Mouse (Mus musculus) urinary bladder, postnatal 14 days (tissue): Measurements from ENCODE around the gene Maml3.

ENCODE experiments used
- DNase-seq: peaks from one replicate; pipeline ENCODE4 v3.0.0; 2021; ENCODE audit warnings: low spot score

Maml3 gene

GRCm38 (mm10) chr3:51821551-51821950 lies 283.3 kb downstream of the Maml3 start:
- DNase-seq = no peak

DNA sequence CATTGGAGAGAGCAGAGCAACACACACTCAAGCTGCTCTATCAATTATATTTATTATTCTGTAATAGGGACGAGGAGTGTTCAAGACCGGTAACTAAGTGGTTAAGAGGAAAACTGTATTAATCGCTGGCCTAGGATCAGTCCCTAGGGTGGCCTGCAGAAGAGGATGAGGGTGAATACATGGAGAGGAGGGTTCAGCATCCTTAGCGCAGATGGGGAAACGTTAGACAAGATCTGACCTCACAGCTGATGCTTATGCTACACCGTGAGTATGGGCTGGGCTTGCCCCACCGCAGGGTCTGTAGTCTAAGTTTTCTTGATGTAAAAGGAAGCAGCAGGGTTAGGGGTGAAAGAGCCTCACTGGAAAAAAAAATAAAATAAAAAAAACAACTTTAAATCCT lies 285.8 kb downstream of the Maml3 start:
- no peak for DNase-seq

DNA sequence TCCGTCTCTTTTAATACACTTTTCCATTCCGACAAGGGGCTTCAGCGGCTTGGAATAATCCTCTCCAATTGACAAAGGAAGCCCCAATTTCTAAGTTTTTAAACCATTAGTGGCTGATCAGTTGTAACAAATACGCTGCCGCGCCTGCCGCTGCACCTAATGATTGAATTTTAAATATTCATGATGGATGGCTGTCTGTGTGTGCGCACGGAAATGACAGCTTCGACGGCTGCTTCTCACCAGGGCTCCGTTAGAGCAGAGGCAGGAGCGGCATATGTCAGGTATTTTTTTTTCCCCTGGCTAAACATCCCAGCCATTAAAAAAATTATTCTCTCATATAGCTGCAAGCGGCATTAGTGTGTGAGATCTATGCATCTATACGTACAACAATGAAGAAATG lies 287.0 kb downstream of the Maml3 start:
- DNase-seq = no peak

DNA sequence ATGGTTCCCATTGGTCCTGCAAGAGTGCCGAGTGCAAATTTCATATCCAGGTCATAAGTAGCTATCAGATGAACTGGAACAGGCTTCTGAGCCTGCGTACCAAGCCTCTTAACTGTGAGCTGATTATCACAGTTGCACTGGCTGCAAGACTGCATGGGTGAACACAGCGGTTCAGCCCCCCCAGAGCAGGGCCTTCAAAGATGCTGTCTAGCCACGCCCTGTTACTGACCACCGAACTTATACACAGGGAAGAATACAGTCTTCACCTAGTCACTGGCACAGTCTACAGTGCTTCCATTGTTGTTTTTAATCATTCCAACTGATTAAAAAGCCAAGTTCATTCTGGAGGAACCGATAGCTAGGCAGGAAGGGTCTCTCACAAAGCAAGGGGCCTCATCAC lies 287.5 kb downstream of the Maml3 start:
- DNase-seq = no peak

DNA sequence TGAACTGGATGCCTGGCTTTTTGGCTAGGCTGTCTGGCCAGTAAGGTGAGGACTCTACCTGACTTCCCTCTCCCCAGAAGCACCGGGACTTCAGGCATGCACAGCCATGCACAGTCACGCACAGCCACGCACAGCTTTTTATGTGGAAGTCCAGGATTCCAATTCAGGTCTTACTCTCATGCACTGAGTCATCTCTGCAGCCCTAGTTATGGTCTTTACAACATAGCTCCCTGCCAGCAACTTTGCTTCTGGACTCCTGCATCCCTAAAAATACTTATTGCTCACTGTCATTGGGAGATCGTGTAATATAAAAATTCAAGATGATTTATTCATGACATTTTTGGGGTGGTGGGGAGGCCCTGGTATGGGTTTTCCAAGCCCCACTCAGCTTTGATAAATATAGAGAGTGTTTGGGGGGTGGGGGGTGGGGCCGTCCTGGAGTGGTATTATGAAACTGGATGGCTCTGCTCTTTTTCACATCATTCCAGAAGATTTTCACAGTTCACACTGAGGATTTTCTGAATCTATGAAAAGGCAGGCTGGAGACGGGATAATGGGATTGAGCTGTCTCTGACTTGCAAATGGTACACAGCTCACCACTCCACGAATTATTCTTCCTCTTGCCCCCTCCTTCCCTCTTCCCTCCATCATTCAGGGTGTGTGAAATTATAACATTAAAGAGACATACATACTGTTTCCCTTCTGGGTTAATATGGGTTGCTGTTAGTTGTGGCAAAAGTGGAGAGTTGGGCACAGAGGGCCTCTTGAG lies 288.2 kb downstream of the Maml3 start:
- no peak for DNase-seq

- DNase-seq = no peak
Observed at GRCm38 (mm10) chr3:51814073-51814472, 290.8 kb downstream of the Maml3 start.

GRCm38 (mm10) chr3:51813186-51813585 lies 291.7 kb downstream of the Maml3 start:
- DNase-seq = no peak

DNA sequence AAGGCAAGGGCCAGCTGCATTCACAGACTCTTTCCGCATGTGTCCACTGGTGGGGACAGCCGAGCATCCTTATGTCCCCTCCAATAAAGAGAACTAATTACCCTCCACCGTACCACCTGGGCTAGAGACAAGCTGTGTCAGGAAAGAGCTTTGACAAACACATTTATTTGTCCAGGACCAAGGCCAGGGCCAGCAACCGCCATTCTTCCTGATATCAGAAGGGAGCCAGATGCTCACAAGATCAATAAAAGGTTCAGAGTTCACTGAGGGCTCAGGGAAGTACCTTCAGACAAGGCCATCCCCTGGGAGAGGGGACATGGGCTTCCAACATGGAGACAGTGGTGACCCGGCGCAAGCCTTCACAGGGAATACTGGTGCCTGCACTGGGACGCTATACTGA lies 294.1 kb downstream of the Maml3 start:
- no peak for DNase-seq

GRCm38 (mm10) chr3:51809822-51810221 lies 295.1 kb downstream of the Maml3 start:
- no peak for DNase-seq

DNA sequence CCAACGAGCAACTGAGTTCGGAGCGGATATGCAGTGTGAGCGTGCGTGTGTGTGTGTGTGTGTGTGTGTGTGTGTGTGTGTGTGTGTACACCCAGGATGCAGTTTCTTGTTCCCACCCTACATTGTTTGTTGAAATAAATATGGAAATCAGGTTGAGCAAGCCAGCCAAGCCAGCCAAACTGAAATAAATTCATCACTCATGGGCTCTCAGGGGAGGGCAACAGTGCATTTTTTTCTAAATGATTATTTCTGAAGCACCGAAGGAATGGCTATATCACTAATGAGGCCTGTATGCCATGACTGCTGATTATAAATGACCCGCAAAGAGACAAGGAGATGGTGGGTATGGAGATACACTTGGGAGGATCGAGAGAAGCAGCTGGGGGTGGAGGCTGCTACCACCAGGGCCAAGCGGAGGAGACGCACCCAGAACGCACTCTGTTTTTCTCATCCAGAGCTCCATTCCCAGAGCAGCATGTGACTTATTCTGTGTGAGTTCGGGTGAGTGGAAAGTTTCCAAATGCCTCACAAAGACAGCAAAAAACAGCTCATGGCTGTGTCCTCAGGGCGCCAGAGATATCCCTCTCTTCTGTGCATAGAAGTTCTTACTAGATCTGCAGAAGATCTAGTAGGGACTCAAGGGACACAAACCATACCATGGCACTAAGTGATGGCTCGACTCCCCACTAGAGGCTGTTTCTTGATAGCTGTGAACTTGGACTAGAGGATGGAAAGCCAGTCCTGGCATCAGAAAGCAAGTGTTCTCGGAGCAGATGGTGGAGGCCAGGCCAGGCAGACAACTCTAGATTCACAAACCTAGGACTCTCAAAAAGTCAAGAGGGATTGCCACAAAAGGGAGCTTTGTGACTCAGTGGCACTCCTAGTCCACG lies 296.6 kb downstream of the Maml3 start:
- DNase-seq = no peak

DNA sequence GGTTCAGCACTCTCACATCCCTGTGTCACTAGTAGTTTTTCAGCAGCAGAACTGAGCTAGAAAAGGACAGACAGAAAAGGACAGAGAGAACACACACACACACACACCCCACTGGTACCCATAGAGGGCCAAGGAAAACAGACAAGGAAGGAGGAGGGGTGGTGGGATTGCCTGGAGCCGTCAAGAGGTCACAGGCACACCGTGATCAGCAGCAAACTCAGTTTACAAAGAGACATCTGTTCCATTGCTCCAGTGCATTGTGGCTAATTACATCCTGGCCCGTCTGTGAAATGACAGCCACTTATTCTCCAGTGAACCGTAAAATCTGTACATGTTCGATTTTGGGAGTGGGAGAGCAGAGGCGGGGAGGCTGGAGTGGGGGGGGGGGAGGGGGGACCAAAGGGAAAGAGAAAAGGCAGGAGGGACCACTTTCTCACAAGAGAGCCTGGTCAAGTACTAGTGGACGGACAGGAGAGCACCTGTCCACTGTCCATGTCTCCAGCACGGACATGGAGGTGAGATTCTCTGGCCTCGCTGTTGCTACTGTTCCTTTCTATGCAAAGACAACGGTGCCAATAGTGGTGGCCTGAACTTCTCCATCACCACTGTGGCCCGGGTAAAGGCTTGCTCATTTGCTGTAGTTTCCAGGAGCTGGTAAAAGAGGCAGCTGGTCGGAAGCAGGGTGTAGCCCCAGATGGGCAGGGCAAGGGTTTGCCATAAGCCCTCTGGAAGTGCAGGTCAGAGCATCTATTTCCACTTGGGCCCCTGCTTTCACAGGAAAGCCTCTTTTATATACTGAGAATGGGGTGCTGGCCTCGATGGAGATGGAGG lies 299.2 kb downstream of the Maml3 start:
- no peak for DNase-seq

- DNase-seq = no peak
Observed at GRCm38 (mm10) chr3:51803903-51804302, 301.0 kb downstream of the Maml3 start.

DNA sequence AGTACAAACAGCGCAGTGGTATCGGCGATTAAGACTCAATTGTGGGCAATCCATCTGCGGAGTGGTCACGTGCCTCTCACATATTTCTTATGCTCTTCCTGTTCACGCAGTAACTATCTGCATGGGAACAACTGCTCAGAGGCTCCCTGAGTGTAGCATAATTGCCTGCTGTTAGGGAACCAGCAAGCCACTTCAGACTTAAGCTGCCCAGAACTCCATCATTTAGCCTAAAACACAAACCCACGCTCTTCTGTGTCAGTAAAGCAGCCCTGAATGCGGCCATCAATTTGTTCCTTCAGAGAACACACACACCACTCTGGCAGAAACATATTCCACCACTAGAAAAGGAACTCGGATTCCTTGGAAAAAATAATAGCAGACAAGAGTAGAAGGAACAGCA lies 305.2 kb downstream of the Maml3 start:
- DNase-seq = no peak

DNA sequence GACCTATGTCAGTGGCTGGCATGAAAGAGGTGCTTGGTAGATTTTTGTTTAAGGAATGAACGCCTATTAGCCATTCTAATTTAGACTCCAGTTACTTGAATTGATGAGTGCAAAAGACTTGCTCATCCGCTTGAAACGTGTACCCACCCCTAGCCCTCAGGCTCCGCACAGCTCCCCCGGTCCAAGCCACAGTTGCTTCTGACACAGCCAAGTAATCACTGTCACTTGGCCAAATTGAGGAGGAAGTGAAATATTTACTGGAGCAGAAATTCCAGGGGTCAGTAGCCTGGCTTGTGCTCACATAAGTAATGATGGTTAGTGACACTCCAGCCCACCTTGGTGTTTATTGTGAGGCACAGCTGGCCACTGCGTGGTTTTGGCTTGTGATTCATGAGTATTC lies 308.0 kb downstream of the Maml3 start:
- no peak for DNase-seq

DNA sequence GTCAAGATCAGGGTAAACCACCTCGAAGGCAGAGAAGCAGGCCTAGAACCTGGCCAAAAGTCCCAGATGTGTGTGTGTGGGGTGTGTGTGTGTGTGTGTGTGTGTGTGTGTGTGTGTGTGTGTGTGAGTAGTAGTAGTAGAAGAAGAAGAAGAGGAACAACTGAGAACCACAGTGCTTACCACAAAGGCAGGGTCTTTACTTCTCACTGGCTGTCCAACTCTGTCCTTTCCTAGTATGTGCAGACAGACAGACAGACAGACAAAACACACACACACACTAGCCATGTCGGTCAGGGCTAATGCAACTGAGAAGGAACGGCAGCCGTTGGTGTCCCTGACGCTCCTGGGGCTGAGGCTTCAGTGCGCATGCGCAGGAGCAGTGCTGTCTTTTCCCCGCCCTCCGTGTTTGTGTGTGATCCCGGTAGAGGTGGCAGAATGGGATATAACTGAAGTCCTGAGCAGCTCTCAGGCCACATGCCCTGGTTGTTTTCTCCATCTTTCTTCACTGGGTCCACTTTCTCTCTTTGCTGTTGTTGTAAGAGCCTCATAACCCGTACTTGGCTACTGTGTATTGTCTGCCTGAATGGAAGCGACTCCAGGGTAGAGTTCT lies 308.6 kb downstream of the Maml3 start:
- DNase-seq = peak; percentile 30

DNA sequence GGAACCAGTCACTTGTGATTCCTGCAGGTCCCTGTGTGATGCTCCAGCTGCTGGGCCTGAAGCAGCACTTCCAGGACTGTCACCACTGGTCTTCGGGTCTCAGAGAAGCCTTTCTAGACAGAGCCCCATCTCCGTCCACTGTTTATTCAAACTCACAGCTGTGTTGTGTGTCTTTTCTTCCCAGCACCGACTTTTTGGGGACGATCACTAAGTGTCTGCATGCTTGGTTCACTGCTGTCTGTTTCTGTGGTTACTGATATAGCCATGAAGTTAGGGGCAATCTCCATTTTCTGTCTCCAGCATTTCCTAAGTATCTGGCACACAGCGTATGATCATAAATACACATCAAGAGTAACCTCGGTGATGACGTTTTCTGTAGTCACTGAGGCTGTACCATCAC lies 313.3 kb downstream of the Maml3 start:
- DNase-seq = no peak

DNA sequence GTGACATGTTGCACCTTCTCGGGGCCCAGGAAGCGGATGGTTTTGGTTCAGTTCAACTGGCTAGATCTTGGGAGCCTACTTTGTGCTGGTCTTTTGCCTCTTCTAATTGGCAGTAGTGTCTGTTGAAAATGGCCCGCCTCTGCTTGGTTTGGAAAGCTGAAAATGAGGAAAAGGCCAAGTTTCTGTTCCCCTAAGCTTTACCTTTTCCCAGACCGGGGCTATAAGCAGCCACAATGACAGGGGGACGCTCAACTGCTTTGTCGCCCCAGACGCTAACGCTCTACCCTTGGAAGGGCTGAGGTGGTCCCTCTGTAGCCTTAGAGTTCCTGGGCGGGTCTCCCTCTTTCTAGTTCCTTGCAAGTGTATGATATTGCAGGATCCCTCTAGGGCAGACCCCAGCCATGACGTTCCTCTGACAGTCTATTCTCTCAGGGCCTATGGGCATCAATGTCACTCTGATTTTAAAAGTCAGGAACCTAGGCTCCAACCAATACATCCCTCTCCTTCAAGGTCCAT lies 315.4 kb downstream of the Maml3 start:
- DNase-seq = no peak

DNA sequence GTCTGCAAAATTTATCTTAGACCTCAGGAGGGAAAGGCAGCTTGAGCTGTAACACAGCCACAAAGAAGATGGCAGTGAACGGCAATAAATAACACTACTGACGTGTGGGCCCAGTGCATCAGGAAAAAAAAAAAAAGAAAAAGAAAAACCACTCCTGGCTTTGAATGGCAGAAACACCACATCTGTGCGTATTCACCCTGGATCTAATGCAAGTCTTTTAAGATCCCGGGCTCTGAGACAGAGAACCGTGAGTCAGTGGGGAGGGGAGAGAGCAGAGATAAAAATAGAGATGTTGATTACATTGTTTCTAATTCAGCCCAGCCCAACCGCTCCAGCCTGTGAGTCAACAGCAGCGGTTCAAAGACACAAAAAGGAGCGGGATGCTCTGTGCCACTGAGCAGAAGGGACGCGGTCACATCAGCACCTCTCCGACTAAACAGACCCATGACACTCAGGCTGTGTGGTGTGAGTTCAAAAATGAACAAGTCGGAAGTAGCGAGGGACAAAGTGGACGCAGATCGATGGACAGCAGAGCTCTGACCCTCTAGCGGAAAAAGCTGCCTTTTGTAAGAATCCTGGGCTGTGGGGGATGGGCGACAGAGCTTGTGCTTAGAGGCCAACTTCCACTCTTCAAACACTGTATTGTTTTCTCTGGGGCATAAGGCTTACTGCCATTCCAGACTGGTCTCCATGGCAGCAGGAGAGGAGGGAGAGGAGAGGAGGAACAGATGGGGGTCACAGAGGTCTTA lies 316.1 kb downstream of the Maml3 start:
- peak; percentile 55 for DNase-seq

DNA sequence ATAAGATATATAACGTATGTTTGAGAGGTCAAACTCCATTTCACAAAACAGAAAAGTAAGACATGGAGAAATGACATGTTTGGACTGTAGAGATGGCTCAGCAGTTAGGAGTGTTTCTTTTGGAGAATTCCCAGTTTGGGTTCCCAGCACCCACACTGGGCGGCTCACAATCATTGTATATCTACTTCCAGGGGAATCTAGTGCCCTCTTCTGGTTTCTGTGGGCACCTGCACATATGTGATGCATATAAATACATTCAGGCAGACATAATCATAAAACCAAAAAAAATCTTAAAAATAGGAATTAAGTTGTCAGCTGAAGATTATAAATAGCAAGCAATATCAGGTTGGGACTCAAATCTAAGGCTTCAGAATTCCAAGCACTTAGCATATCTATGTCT lies 316.9 kb downstream of the Maml3 start:
- no peak for DNase-seq

DNA sequence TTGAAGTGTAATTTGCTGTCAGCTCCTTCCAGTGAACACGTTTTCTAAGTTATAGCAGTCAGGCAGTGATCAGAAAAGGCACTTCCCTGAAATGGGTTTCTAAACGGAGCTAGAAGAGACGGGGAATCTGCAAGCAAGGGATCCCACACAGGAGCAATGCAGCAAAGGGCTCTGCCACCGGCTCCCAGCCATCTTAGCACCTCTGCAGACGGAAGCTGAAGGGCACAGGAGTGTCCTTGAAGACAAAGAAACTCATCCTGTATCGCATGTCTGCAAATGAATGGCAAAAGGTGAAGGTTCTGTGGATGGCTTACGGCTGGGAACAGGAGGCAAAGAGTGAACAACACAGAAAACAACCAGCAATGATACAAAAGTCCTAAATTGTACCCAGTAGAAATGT lies 319.1 kb downstream of the Maml3 start:
- no peak for DNase-seq

DNA sequence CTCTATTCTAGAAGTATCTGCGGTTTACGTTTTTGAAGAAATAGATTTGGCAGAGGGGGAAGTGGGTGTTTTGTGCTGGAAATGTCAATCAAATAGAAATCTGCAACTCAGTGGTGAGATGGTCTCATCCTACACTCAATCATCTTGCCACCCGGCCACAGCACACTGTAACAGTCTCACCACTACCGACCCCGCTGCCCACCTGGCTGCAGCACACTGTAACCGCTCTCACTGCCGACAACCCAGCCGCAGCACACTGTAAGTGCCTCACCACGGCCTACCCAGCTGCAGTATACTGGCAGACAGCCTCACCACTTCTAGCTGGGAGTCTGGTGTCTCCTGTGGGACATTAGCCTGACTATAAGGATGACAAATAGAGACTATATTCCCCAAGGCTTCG lies 322.7 kb downstream of the Maml3 start:
- DNase-seq = no peak
